Mouse (Mus musculus) limb, embryonic 14.5 days (tissue): ENCODE measurements at regions not wholly inside any gene's neighbourhood (a gene's known extent, or its start where the extent isn't known, plus 50 kb on each side); places are given as distances from the start of the nearest gene placed in this dataset.

ENCODE experiments used
- ATAC-seq: fragments of 200-750 bp; cut with Nextera tagmentation; 2 replicates; pipeline ENCODE4 v1.8.0; 2017; ENCODE audit warnings: low read depth, moderate number of reproducible peaks, moderate TSS enrichment; ENCODE audit not compliant: low FRiP score
- DNase-seq: peaks from one replicate; pipeline ENCODE4 v3.0.0-alpha.2; 2015; ENCODE audit warnings: low spot score
- H3K27ac ChIP-seq: fragments of 300-500 bp; sonication (generic); replicated peaks from 2 replicates; pipeline ENCODE4 v1.5.1; 2014; ENCODE audit warnings: low read depth, mild to moderate bottlenecking, low read length, moderate library complexity, mixed read lengths
- H3K27me3 ChIP-seq: fragments of 300-500 bp; sonication (generic); 2 replicates; pipeline ENCODE4 v1.6.1; 2014; ENCODE audit warnings: low read length, mixed read lengths; ENCODE audit not compliant: control insufficient read depth, insufficient read depth
- H3K36me3 ChIP-seq: fragments of 300-500 bp; sonication (generic); 2 replicates; pipeline ENCODE4 v1.6.1; 2014; ENCODE audit warnings: mild to moderate bottlenecking, low read length, moderate library complexity, mixed read lengths; ENCODE audit not compliant: control insufficient read depth, insufficient read depth
- H3K4me1 ChIP-seq: fragments of 300-500 bp; sonication (generic); 2 replicates; pipeline ENCODE4 v1.6.1; 2014; ENCODE audit warnings: antibody characterized with exemption, low read length, mixed read lengths; ENCODE audit not compliant: control insufficient read depth, insufficient read depth
- H3K4me2 ChIP-seq: fragments of 300-500 bp; sonication (generic); replicated peaks from 2 replicates; pipeline ENCODE4 v1.6.1; 2014; ENCODE audit warnings: low read depth, mild to moderate bottlenecking, low read length, moderate library complexity; ENCODE audit not compliant: severe bottlenecking
- H3K4me3 ChIP-seq: fragments of 300-500 bp; sonication (generic); replicated peaks from 2 replicates; pipeline ENCODE4 v1.5.1; 2014; ENCODE audit warnings: low read length
- H3K9ac ChIP-seq: fragments of 300-500 bp; sonication (generic); 2 replicates; pipeline ENCODE4 v1.6.1; 2014; ENCODE audit warnings: mild to moderate bottlenecking, low read depth, low read length, moderate library complexity; ENCODE audit not compliant: severe bottlenecking
- H3K9me3 ChIP-seq: fragments of 300-500 bp; sonication (generic); 2 replicates; pipeline ENCODE4 v1.6.1; 2016; ENCODE audit warnings: low read length; ENCODE audit not compliant: control insufficient read depth
- POLR2A ChIP-seq: fragments of 200-500 bp; IDR thresholded peaks from 2 replicates; pipeline ENCODE4 v1.8.0; 2012; ENCODE audit warnings: inconsistent platforms, mild to moderate bottlenecking, moderate library complexity, borderline replicate concordance; ENCODE audit not compliant: insufficient read depth, insufficient read length; ENCODE audit errors: extremely low read depth
- WGBS: fragments of 180-500 bp; shearing (Covaris S2); extraction: QIAGEN DNeasy Blood & Tissue Kit; methylation state at CpG from one replicate; pipeline ENCODE4 v1.1.7; 2014; 5-methylcytosine and 5-hydroxymethylcytosine counted together

GRCm38 (mm10) chr1:119234449-119234848, 181.0 kb upstream of the Gli2 start:
- Histone ChIP-seq H3K4me3 (no peak overlapping the region), H3K9me3 (no peaks in the 10 kb centered on the region), H3K4me2 (no peak overlapping the region), H3K4me1 (no peaks in the 10 kb centered on the region), H3K27me3 (no peaks in the 10 kb centered on the region), H3K9ac (no peak overlapping the region), H3K36me3 (no peaks in the 10 kb centered on the region), H3K27ac (no peak overlapping the region)
- WGBS, result 87% methylated on average over 9 of the region's 9 CpGs
- ATAC-seq (no peak), DNase-seq (no peak)
- no peak for TF ChIP-seq POLR2A

GRCm38 (mm10) chr1:119226996-119227395, 173.6 kb upstream of the Gli2 start:
- Histone ChIP-seq H3K36me3 (no peaks in the 10 kb centered on the region), H3K27ac (no peak overlapping the region), H3K9ac (no peak overlapping the region), H3K4me3 (no peak overlapping the region), H3K4me2 (no peak overlapping the region), H3K4me1 (no peaks in the 10 kb centered on the region), H3K9me3 (no peaks in the 10 kb centered on the region), H3K27me3 (no peaks in the 10 kb centered on the region)
- no peak for TF ChIP-seq POLR2A
- ATAC-seq, result no peak
- 72% methylated on average over 2 of the region's 2 CpGs for WGBS
- no peak for DNase-seq

GRCm38 (mm10) chr1:119223876-119224275, 170.5 kb upstream of the Gli2 start:
- Histone ChIP-seq H3K36me3 (no peaks in the 10 kb centered on the region), H3K9me3 (no peaks in the 10 kb centered on the region), H3K27me3 (no peaks in the 10 kb centered on the region), H3K27ac (no peak overlapping the region), H3K4me3 (no peak overlapping the region), H3K4me2 (no peak overlapping the region), H3K4me1 (no peaks in the 10 kb centered on the region), H3K9ac (no peak overlapping the region)
- no peak for DNase-seq
- no peak for TF ChIP-seq POLR2A
- WGBS, result 89% methylated on average over 8 of the region's 8 CpGs
- ATAC-seq, result no peak

GRCm38 (mm10) chr1:119221901-119222300, 168.5 kb upstream of the Gli2 start:
- 77% methylated on average over 6 of the region's 6 CpGs for WGBS
- DNase-seq, result no peak
- H3K36me3 ChIP-seq, result no peaks in the 10 kb centered on the region
- H3K9ac ChIP-seq, result no peak overlapping the region
- no peak for ATAC-seq
- no peak overlapping the region for H3K4me2 ChIP-seq
- H3K4me1 ChIP-seq, result no peaks in the 10 kb centered on the region
- no peak overlapping the region for H3K4me3 ChIP-seq
- H3K27ac ChIP-seq, result no peak overlapping the region
- no peaks in the 10 kb centered on the region for H3K9me3 ChIP-seq
- TF ChIP-seq POLR2A, result no peak
- no peaks in the 10 kb centered on the region for H3K27me3 ChIP-seq

GRCm38 (mm10) chr1:119221012-119221411, 167.6 kb upstream of the Gli2 start:
- H3K4me2 ChIP-seq, result no peak overlapping the region
- no peaks in the 10 kb centered on the region for H3K4me1 ChIP-seq
- no peak for TF ChIP-seq POLR2A
- no peaks in the 10 kb centered on the region for H3K36me3 ChIP-seq
- no peak overlapping the region for H3K9ac ChIP-seq
- no peaks in the 10 kb centered on the region for H3K27me3 ChIP-seq
- DNase-seq (no peak), ATAC-seq (no peak)
- H3K4me3 ChIP-seq, result no peak overlapping the region
- WGBS, result 84% methylated on average over 7 of the region's 7 CpGs
- H3K27ac ChIP-seq, result no peak overlapping the region
- no peaks in the 10 kb centered on the region for H3K9me3 ChIP-seq

- no peak for ATAC-seq
Observed at GRCm38 (mm10) chr1:119219817-119220216, 166.4 kb upstream of the Gli2 start.

More at GRCm38 (mm10) chr1:119219817-119220216, 166.4 kb upstream of the Gli2 start:
- no peaks in the 10 kb centered on the region for H3K4me1 ChIP-seq
- no peaks in the 10 kb centered on the region for H3K9me3 ChIP-seq
- H3K36me3 ChIP-seq, result no peaks in the 10 kb centered on the region
- H3K4me2 ChIP-seq, result no peak overlapping the region
- no peak overlapping the region for H3K4me3 ChIP-seq
- DNase-seq, result no peak
- no peak for TF ChIP-seq POLR2A
- H3K27me3 ChIP-seq, result no peaks in the 10 kb centered on the region
- no peak overlapping the region for H3K9ac ChIP-seq
- no peak overlapping the region for H3K27ac ChIP-seq
- 82% methylated on average over 10 of the region's 10 CpGs for WGBS
